Mouse (Mus musculus) heart, adult 2 months (tissue): ENCODE data around the gene Nme3.

Experiments used
- CTCF ChIP-seq: fragments of 200-600 bp; IDR thresholded peaks from 2 replicates; pipeline ENCODE4 v1.8.1; 2022; ENCODE audit warnings: antibody characterized with exemption, mild to moderate bottlenecking, moderate library complexity
- EP300 ChIP-seq: fragments of 200-500 bp; IDR thresholded peaks from 2 replicates; pipeline ENCODE4 v1.6.1; 2011; ENCODE audit warnings: low read depth, low read length, control low read depth; ENCODE audit not compliant: insufficient read depth

DNA sequence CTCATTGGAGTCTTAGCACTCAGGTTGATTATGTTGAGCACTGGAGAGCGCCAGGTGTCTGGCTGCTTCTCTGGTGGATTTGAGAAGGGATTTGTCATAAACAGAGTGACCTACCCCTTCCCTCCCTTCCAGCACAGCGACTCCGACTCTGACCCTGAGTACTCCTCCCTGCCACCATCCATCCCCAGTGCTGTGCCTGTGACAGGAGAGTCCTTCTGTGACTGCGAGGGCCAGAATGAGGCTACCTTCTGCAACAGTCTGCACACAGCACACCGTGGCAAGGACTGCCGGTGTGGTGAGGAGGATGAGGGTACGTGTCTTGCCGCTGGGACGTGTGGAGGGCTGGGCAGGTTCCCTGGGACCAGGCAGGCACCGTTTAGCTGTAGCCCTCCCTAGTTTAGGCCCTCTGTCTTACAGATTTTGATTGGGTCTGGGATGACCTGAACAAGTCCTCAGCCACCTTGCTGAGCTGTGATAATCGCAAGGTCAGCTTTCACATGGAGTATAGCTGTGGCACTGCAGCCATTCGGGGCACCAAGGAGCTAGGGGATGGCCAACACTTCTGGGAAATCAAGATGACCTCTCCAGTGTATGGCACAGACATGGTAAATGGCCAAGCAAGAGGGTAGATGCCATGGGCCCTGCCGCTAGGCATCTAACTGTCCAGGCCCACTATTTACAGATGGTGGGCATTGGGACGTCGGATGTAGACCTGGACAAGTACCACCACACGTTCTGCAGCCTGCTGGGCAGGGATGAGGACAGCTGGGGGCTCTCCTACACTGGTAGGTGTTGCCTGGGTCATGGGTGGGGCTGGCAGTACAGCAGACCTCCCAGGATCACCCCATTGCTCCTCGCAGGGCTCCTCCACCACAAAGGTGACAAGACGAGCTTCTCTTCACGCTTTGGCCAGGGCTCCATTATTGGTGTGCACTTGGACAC lies 5.9 kb upstream of the Nme3 start:
- TF ChIP-seq CTCF (no peak), EP300 (0 out of 2 replicates have a peak, but pooled peaks have one; percentile 6)
